Mouse (Mus musculus): ENCODE data around the gene Ephb1.

Gene Ephb1

GRCm38 (mm10) chr9:101956228-101956627 is 398.3 kb downstream of the Ephb1 start:
- no peak for DNase-seq

GRCm38 (mm10) chr9:101954529-101954928 is 400.0 kb downstream of the Ephb1 start:
- DNase-seq = no peak

GRCm38 (mm10) chr9:101950101-101950500 is 404.4 kb downstream of the Ephb1 start:
- no peak for DNase-seq

- no peak for DNase-seq
These were observed 408.7 kb downstream of the Ephb1 start for GRCm38 (mm10) chr9:101945814-101946213.

GRCm38 (mm10) chr9:101945326-101945725 is 409.2 kb downstream of the Ephb1 start:
- DNase-seq = no peak

- DNase-seq = no peak
These were observed 412.3 kb downstream of the Ephb1 start for GRCm38 (mm10) chr9:101942058-101942669.

GRCm38 (mm10) chr9:101940182-101940581 is 414.3 kb downstream of the Ephb1 start:
- no peak for DNase-seq

- no peak for DNase-seq
These were observed 415.5 kb downstream of the Ephb1 start for GRCm38 (mm10) chr9:101939006-101939405.

GRCm38 (mm10) chr9:101938066-101938465 is 416.4 kb downstream of the Ephb1 start:
- DNase-seq = no peak

GRCm38 (mm10) chr9:101934887-101935286 is 419.6 kb downstream of the Ephb1 start:
- DNase-seq = no peak

GRCm38 (mm10) chr9:101933946-101934573 is 420.4 kb downstream of the Ephb1 start:
- DNase-seq = no peak

- DNase-seq = no peak
These were observed 429.7 kb downstream of the Ephb1 start for GRCm38 (mm10) chr9:101924829-101925228.

GRCm38 (mm10) chr9:101922846-101923245 is 431.6 kb downstream of the Ephb1 start:
- DNase-seq = no peak

GRCm38 (mm10) chr9:101919324-101919723 is 435.2 kb downstream of the Ephb1 start:
- DNase-seq = no peak

GRCm38 (mm10) chr9:101918771-101919170 is 435.7 kb downstream of the Ephb1 start:
- DNase-seq = no peak

- DNase-seq = no peak
These were observed 439.4 kb downstream of the Ephb1 start for GRCm38 (mm10) chr9:101915082-101915481.

GRCm38 (mm10) chr9:101911176-101911866 is 443.2 kb downstream of the Ephb1 start:
- DNase-seq = no peak

- no peak for DNase-seq
These were observed 445.0 kb downstream of the Ephb1 start for GRCm38 (mm10) chr9:101909491-101909890.

GRCm38 (mm10) chr9:101908849-101909248 is 445.6 kb downstream of the Ephb1 start:
- no peak for DNase-seq

GRCm38 (mm10) chr9:101907747-101908255 is 446.7 kb downstream of the Ephb1 start:
- DNase-seq = no peak

GRCm38 (mm10) chr9:101903406-101903805 is 451.1 kb downstream of the Ephb1 start:
- DNase-seq = no peak

GRCm38 (mm10) chr9:101897851-101898250 is 456.6 kb downstream of the Ephb1 start:
- no peak for DNase-seq

- no peak for DNase-seq
These were observed 471.2 kb downstream of the Ephb1 start for GRCm38 (mm10) chr9:101883295-101883694.

All from thymus, postnatal 36 days (tissue).